Mouse (Mus musculus) stomach, embryonic 16.5 days (tissue): ENCODE results near the gene Gm10491. TPM values are rescaled to one million over a fixed set of nuclear protein-coding genes. Genes with fewer than 3 reads are reported as not detected.

Experiments
- ATAC-seq: fragments of 200-750 bp; cut with Nextera tagmentation; 2 replicates; pipeline ENCODE4 v1.8.0; 2017; ENCODE audit warnings: moderate number of reproducible peaks, moderate TSS enrichment; ENCODE audit not compliant: insufficient read depth, low FRiP score
- H3K27ac ChIP-seq: fragments of 300-500 bp; sonication (generic); 2 replicates; pipeline ENCODE4 v1.5.1; 2014; ENCODE audit warnings: low read length
- H3K27me3 ChIP-seq: fragments of 300-500 bp; sonication (generic); 2 replicates; pipeline ENCODE4 v1.6.1; 2014; ENCODE audit warnings: low read length, control low read depth, mixed read lengths; ENCODE audit not compliant: control insufficient read depth, insufficient read depth
- H3K36me3 ChIP-seq: fragments of 300-500 bp; sonication (generic); 2 replicates; pipeline ENCODE4 v1.6.1; 2014; ENCODE audit warnings: low read length; ENCODE audit not compliant: control insufficient read depth, insufficient read depth
- H3K4me1 ChIP-seq: fragments of 300-500 bp; sonication (generic); 2 replicates; pipeline ENCODE4 v1.6.1; 2014; ENCODE audit warnings: low read length, control low read depth, mixed read lengths; ENCODE audit not compliant: control insufficient read depth, insufficient read depth
- H3K4me2 ChIP-seq: fragments of 300-500 bp; sonication (generic); 2 replicates; pipeline ENCODE4 v1.6.1; 2014; ENCODE audit warnings: low read depth, low read length, mixed read lengths
- H3K4me3 ChIP-seq: fragments of 300-500 bp; sonication (generic); replicated peaks from 2 replicates; pipeline ENCODE4 v1.5.1; 2014; ENCODE audit warnings: mild to moderate bottlenecking, low read length
- H3K9ac ChIP-seq: fragments of 300-500 bp; sonication (generic); 2 replicates; pipeline ENCODE4 v1.6.1; 2014; ENCODE audit warnings: low read length
- H3K9me3 ChIP-seq: fragments of 300-500 bp; sonication (generic); replicated peaks from 2 replicates; pipeline ENCODE4 v1.6.1; 2016; ENCODE audit warnings: low read length, control low read depth; ENCODE audit not compliant: control insufficient read depth
- WGBS: fragments of 180-500 bp; shearing (Covaris S2); extraction: QIAGEN DNeasy Blood & Tissue Kit; methylation state at CpG from one replicate; pipeline ENCODE4 v1.1.7; 2014; 5-methylcytosine and 5-hydroxymethylcytosine counted together
- polyA plus RNA-seq: library from polyadenylated mRNA; unstranded; fragments of >200 nt; fragmentation: Nextera tagmentation; extraction: Ambion mirVana; gene quantifications from 2 replicates; pipeline ENCODE4 v1.2.1, GENCODE M21; 2015

The Gm10491 gene
- polyA plus RNA-seq, 1 experiment from 2014 or later, result not detected

DNA sequence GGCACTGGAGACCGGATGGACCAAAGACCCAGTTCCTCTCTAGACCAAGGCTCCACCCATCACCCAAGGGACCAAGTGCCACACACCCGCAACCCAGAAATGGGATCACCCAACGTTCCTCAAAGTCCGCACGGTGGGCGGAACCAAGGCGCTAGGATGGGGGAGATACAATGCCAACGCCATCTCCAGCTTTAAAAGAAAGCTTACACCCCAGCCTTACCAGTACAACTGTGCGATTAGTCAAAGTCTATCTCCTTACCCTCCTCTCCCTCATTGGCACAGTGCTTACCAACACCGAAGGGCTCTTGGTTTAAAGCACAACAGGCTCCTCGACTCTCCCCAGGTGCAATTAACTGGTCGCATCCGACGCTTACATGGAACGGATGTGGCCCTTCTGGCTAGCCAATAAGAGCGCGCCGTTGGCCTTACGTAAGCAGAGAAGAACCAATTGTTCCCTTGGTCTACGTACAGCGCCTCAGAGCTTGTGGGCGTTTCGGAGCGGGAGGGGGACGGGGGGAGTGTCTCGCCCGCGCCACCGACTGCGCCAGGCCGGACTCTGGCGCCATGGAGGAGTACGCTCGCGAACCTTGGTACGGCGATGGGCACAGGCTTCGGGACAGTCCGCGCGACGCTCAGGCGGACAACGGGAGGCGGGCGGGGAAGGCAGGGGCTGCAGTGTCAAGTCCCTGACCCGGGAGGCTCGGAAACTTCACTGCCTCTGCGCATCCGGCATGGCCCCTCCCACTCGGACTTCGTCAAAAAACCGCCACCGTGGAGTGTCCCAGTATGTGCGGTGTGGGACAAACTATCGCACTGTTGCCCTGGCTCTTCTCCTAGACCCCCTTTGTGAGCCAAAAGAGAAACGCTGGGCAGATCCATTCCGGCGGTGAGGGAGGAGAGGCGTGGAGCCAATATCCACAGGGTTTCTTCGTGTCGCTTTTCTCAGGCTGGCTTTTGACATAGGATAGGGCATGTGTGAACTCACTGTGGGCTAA, 8.5 kb downstream of the Gm10491 start, which contains the start of the genes Pqbp1 and Timm17b:
TSS of gene Pqbp1 (minus strand) at position 390 of the 995 bp plus-strand sequence.
TSS of gene Timm17b (plus strand) at position 478 of the 995 bp plus-strand sequence.
- WGBS, result 13% methylated on average over 61 of the region's 62 CpGs
- no peaks in the 10 kb centered on the region for H3K9me3 ChIP-seq
- peak; percentile 99 for ATAC-seq
- H3K27ac ChIP-seq, result peak within 1 kb of the TSS; percentile 83
- H3K27me3 ChIP-seq, result no peaks in the 10 kb centered on the region
- H3K4me1 ChIP-seq, result no peaks in the 10 kb centered on the region
- peaks cover 4% of the 10 kb centered on the region; the same call in 1 of the 2 replicates for H3K36me3 ChIP-seq
- H3K4me3 ChIP-seq, result peak within 1 kb of the TSS; percentile 61
- H3K4me2 ChIP-seq, result peak within 1 kb of the TSS; percentile 60
- peak within 1 kb of the TSS; percentile 70 for H3K9ac ChIP-seq

DNA sequence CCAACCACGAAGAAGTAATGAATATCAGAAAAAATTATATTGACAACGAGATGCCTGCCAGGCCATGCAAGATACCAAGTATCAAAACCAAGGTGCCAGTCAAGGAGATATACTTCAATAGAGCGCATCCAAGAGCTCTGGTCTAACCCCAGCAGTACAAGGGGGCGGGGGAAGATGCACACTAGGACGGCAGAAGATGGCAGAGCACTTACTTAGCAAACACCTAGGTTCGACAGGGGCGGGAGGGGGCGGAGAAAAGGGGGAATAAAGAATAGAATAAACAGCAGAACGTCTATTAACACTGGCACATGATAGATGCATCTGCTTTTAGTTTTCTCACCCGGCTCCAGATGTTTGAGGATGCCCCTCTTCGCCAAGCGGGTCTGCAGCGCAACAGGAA, 9.4 kb downstream of the Gm10491 start:
- no peaks in the 10 kb centered on the region for H3K9me3 ChIP-seq
- no peaks in the 10 kb centered on the region for H3K27me3 ChIP-seq
- WGBS, result 23% methylated on average over 13 of the region's 13 CpGs
- H3K27ac ChIP-seq, result no peak overlapping the region
- ATAC-seq, result no peak
- peak overlapping the region; percentile 61 for H3K4me3 ChIP-seq
- H3K36me3 ChIP-seq, result peaks cover 4% of the 10 kb centered on the region; the same call in 1 of the 2 replicates
- no peaks in the 10 kb centered on the region for H3K4me1 ChIP-seq
- peak overlapping the region; percentile 62 for H3K9ac ChIP-seq
- H3K4me2 ChIP-seq, result peak overlapping the region; percentile 60

DNA sequence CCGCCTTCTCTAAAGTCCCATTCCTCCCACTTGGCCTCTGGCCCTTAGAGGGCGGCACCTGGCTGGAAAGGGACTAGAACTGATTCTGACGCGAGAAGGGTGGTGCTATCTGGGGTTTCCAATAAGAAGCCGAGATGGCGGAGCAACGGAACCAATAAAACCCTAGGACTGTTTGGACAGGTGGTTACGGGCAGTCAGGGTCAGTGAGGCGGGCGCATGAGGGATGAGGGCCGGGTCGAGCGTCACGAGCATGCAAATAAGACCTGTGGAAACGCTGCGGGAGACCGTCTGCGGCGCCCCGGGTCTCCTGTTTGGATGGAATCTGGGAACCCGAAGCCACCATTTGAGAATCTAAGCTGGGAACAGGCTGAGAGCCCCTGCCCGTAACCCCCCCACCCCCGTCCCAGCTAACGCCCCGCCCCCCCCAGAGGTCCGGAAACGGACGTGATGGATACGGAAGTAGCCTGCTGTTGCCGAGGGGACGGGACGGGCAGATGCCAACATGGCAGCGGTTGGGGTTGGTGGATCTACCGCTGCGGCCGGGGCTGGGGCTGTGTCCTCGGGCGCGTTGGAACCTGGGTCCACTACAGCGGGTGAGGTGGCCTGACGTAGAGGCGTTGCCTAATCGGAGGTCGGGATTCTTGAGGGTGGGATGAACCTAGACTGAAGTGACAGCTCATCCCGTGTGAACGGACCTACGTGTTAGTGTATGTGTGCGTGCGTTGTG, 23.6 kb downstream of the Gm10491 start, which contains the start of gene Slc35a2:
TSS of gene Slc35a2 (plus strand) at position 188 of the 727 bp plus-strand sequence.
- 12% methylated on average over 49 of the region's 49 CpGs for WGBS
- peak; percentile 95 for ATAC-seq

DNA sequence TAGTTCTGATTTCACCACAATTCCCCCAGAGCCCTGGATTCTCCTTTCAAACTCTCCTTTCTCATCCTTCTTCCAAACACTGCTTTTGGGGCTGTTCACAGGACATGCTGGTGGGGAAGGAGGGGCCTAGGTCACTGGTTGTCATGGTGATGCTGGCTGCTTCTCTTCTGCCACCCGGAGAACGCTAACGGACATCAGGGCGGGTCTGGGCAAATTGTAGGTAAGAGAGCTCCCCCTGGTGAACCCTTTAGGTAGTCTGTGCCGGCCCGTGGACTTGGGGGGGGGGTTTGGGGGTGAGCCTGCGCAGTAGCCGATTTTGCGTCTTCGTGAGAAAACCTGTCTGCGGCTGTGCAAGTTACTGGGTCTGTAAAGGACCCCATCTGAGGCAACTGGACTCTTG, 27.8 kb downstream of the Gm10491 start:
- no peak overlapping the region; the same call in 1 of the 2 replicates for H3K4me3 ChIP-seq

More for the DNA sequence above, 23.6 kb downstream of the Gm10491 start, which contains the start of gene Slc35a2:
- peak within 1 kb of the TSS; percentile 63 for H3K4me3 ChIP-seq
- peak within 1 kb of the TSS; percentile 63 for H3K9ac ChIP-seq
- no peaks in the 10 kb centered on the region for H3K9me3 ChIP-seq
- H3K4me2 ChIP-seq, result peak within 1 kb of the TSS; percentile 54
- 0 out of 2 replicates have a peak, but pooled peaks cover 4% of the 10 kb centered on the region for H3K4me1 ChIP-seq
- no peaks in the 10 kb centered on the region for H3K36me3 ChIP-seq
- peak within 1 kb of the TSS; percentile 91 for H3K27ac ChIP-seq
- no peaks in the 10 kb centered on the region for H3K27me3 ChIP-seq

DNA sequence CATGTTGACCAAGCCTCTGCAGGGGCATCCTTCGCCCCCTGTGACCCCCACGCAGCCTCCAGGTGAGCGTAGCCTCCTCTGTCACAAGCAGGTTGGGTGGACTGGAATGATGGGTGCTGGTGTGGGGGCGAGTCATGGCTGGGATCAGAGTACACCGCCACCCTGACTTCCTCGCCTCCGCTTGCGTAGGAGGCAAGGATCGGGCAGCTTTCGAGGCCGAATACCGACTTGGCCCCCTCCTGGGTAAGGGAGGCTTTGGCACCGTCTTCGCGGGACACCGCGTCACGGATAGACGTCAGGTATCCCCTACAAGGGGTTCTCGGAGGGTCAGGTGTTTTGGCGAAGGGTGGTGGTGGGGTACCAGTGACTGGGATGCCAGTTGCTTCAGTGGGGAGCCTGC, 29.1 kb downstream of the Gm10491 start:
- Histone ChIP-seq H3K4me1 (peaks cover 6% of the 10 kb centered on the region; the same call in 1 of the 2 replicates), H3K36me3 (no peaks in the 10 kb centered on the region), H3K9me3 (no peaks in the 10 kb centered on the region), H3K4me3 (peak overlapping the region; percentile 46), H3K4me2 (peak overlapping the region; percentile 67), H3K27ac (no peak overlapping the region), H3K9ac (peak overlapping the region; percentile 58), H3K27me3 (no peaks in the 10 kb centered on the region)
- peak; percentile 29; the same call in 1 of the 2 replicates for ATAC-seq
- WGBS, result 14% methylated on average over 21 of the region's 21 CpGs

More for the DNA sequence above, 27.8 kb downstream of the Gm10491 start:
- H3K4me1 ChIP-seq, result peaks cover 6% of the 10 kb centered on the region; the same call in 1 of the 2 replicates
- no peak overlapping the region for H3K27ac ChIP-seq
- 11% methylated on average over 11 of the region's 11 CpGs for WGBS
- peak overlapping the region; percentile 67 for H3K4me2 ChIP-seq
- no peaks in the 10 kb centered on the region for H3K9me3 ChIP-seq
- no peaks in the 10 kb centered on the region for H3K27me3 ChIP-seq
- H3K36me3 ChIP-seq, result no peaks in the 10 kb centered on the region
- ATAC-seq, result no peak; the same call in 1 of the 2 replicates
- H3K9ac ChIP-seq, result peak overlapping the region; percentile 46; the same call in 1 of the 2 replicates

DNA sequence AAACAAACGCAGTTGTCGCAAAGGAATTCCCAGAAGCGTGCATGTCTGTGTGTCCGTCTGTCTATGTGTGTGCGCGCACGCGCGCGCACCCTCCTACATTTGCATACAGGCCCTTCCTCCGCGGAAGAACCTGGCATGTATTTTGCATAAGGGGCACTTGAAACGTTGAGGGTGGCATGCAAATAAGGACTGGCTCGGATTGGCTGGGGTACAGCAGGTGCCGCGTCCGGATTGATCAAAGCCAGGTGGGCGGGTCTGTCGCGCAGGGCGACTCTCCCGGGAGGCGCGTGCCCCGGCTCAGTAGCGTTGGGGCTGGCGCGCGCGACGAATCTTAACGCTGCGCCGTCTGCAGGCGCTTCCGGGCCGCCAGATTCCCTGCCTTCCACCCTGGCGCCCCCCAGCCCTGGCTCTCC, 29.6 kb downstream of the Gm10491 start, which contains the start of gene Pim2:
TSS of gene Pim2 (plus strand) at position 256 of the 413 bp plus-strand sequence.
- Histone ChIP-seq H3K9me3 (no peaks in the 10 kb centered on the region), H3K4me1 (peaks cover 6% of the 10 kb centered on the region; the same call in 1 of the 2 replicates), H3K4me3 (peak within 1 kb of the TSS; percentile 46), H3K9ac (peak within 1 kb of the TSS; percentile 58), H3K36me3 (no peaks in the 10 kb centered on the region), H3K27me3 (no peaks in the 10 kb centered on the region), H3K27ac (no peak within 1 kb of the TSS), H3K4me2 (peak within 1 kb of the TSS; percentile 67)
- WGBS, result 12% methylated on average over 38 of the region's 38 CpGs
- ATAC-seq, result peak; percentile 92

DNA sequence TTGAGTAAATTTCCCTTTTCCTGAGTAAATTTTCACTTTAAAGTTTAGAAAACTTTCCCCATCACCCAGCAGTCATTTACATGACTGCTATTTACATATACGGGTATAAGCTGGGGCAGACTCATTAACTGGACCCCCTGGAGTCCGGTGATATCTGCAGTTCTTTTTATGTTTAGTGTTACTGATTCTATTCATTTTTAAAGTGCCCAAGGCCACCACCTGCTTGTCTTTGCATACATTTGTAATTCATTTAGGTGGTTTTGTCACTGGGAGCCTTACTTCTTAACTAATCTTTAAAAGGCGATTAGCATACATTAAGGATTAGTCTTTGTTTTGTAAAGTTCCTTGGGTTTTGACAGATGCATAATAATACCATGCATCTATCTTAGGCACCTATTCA, 37.8 kb downstream of the Gm10491 start:
- Histone ChIP-seq H3K27me3 (no peaks in the 10 kb centered on the region), H3K9ac (no peak overlapping the region), H3K36me3 (no peaks in the 10 kb centered on the region), H3K9me3 (no peaks in the 10 kb centered on the region), H3K4me1 (no peaks in the 10 kb centered on the region), H3K27ac (no peak overlapping the region), H3K4me3 (no peak overlapping the region), H3K4me2 (no peak overlapping the region)
- 42% methylated on average over 3 of the region's 3 CpGs for WGBS
- no peak for ATAC-seq

DNA sequence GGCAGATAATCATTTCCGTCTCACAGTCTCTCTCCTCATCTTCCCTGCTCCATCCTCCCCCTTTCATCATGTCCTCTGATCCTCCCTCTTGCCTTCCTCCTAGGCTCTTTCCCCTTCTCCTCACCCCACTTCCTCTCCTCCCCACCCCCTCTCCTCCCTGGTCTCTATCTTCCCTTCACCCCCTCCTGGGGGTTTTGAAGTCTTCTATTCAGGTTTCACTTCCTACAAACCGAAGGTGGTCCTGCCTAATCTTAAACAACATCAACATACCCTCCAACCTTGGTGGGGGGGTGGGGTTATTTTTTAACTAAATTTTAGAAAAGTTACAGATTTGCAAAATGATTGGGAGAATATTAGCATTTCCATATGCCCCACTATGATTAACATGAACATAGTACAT, 39.1 kb downstream of the Gm10491 start:
- H3K27ac ChIP-seq, result no peak overlapping the region
- H3K9me3 ChIP-seq, result no peaks in the 10 kb centered on the region
- no peaks in the 10 kb centered on the region for H3K4me1 ChIP-seq
- WGBS, result 56% methylated on average over 2 of the region's 2 CpGs
- no peak for ATAC-seq
- H3K4me3 ChIP-seq, result no peak overlapping the region
- no peaks in the 10 kb centered on the region for H3K27me3 ChIP-seq
- H3K9ac ChIP-seq, result no peak overlapping the region
- no peak overlapping the region for H3K4me2 ChIP-seq
- H3K36me3 ChIP-seq, result no peaks in the 10 kb centered on the region
